Mouse (Mus musculus) CD4-positive, CD25-positive, alpha-beta regulatory T cell (primary cell): ENCODE measurements around the gene 4932415D10Rik. TPM values are rescaled to one million over a fixed set of nuclear protein-coding genes. Genes with fewer than 3 reads are reported as not detected.

Source experiments
- polyA plus RNA-seq: library from polyadenylated mRNA; unstranded; fragments of 100-300 nt; shearing (Covaris generic); gene quantifications from one replicate; pipeline ENCODE4 v1.2.1, GENCODE M21; 2017

4932415D10Rik gene
- polyA plus RNA-seq: not detected

GRCm38 (mm10) chr10:82316482-82316881, at the start of gene 4932415D10Rik:
Gene 4932415D10Rik, minus strand, starts transcription at chr10:82316582.

DNA sequence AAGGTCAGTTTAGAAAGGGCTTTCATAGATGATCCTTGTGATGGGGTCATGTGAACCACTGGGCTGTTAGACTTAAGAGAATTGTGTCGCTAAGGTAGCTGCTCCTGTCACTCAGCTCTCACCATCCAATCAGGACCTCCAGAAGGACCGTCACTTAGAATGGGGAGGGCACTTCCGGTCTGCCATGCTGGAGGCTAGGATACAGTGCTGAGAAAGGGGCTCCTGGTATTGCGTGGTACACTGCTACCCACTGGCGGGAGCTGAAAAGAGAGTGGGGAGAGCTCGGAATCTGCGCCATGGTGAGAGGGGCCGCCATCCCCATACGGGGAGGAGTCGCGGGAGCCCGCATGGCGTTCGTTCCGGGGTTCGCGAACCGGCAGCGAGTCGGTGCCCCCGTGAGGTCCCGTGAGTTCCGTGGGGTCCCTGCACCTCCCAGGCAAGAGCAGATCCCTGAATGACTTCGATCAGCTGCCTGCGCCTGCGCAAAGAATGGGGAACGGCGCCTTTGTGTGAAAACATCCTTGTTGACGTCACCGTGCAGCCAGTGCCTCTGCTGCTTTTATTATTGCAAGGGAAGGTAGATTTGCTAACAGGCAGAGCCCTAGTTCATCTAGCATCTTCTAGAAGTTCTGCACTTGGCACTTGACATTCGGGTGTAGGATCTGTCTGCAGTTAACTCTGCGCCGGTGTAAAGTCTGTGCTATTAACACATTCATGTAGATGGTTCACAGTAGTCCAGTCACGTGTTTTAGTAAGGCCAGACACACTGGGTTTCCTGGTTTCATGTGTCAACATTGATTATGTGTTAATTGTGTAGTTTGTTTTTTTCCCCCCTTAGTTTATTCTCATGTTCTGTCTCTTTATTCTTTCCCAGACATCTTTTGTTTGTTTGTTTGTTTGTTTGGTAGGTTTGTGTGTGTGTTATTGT, 38.0 kb upstream of the 4932415D10Rik start, which contains the start of gene Gm4924:
Gene Gm4924, plus strand, starts transcription at position 173 of the 928 bp plus-strand sequence.

DNA sequence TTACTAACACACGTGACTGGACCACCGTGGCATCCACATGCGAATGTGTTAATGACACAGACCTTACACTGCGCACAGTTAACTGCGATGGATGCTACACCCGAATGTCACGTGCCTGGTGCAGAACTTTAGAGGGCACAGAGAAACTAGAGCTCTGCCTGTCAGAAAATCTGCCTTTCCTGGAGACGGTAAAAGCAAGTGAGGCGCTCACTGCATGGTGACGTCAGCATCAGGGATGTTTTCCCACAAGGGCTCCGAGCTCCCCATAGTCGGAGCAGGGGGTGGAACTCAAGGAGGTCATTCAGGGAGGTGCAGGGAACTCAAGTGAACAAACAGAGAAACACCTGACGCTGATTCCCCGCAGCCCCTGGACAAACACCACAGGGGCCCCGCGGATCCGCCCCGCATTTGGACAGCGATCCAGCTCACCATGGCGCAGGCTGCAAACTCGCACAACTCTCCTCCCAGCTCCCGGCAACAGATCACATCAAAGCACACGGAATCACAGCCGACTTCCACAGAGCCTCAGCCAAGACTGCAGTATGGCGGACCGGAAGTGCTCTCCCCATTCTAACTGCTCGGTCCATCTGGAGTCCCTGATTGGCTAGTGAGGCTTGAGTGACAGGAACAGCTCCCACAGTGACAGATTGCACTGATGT, 75.5 kb downstream of the 4932415D10Rik start, which contains the start of gene Zfp938:
Gene Zfp938, minus strand, starts transcription at position 539 of the 659 bp plus-strand sequence.

Other genes starting within 250 kb of the 4932415D10Rik start
- 6.0 TPM for gene BC024063, start 233.2 kb downstream of the 4932415D10Rik start, polyA plus RNA-seq
- gene AU041133, start 188.6 kb downstream of the 4932415D10Rik start, polyA plus RNA-seq: 10.9 TPM
- gene Zfp938, start 75.3 kb downstream of the 4932415D10Rik start, polyA plus RNA-seq: 10.9 TPM
- gene Gm4924, start 37.7 kb upstream of the 4932415D10Rik start, polyA plus RNA-seq: 8.1 TPM
- gene Gm1553, start 176.0 kb upstream of the 4932415D10Rik start, polyA plus RNA-seq: not detected